Mouse (Mus musculus): ENCODE results near the gene Bmp3. TPM values are rescaled to one million over a fixed set of nuclear protein-coding genes. Genes with fewer than 3 reads are reported as not detected.

Gene Bmp3
- polyA plus RNA-seq, 2 experiments from 2014 or later, result not detected

DNA sequence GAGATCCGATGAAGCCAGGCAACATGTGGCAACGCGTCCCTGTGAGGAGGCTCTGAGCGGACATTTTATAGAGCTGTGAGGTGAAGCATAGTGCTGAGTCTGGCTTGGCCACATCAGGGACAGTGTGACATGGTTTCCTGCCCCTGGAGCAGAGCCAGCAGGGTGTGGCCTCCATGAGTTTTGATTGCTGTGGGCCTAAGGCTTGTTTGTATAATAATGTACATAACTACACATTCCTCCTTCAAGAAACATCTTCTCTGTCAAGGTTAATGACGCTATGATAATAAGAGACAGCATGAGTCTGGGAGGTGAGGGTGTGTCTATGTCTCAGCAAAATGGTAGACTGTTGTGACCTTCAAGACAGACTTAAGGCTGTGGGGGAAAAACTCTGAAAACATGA is 64.5 kb downstream of the Bmp3 start:
- no peak for ATAC-seq

DNA sequence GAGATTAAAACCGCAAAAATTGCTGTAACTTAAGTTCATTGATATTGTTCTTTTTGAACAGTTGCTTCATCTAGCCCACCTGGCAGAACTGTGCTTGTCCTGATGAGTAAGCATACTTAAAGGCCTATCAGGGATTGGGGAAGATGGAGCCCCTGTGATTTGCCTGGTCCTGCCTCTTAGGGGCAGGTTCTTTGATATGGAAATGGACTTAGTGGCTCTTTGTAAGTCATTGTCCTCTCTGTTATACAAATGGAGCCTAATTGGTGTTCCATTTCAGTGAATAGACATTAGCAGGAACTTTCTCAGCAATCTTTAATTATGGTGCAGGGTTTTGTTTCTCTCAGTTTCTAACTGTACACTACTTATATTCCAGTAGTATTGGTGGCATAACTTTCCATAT is 67.4 kb downstream of the Bmp3 start:
- no peak for ATAC-seq

DNA sequence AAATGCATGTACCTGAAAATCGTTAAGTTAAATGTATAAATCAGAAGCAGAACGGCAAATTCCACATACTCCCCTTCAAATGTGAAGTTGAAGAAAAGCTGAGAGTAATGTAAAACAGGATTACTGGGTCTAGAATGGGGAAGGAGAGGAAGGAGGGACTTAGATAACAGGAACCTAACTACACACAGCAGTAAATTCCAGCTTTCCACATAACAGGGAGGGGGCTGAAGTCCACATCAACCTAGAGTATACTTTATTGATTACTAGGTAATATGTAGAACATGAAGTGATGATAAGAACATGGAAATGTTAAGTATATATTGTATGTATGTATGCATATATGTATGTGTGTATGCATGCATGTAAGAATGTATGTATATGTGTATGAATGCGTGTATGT is 68.7 kb downstream of the Bmp3 start:
- no peak for ATAC-seq

Other genes with a start within 250 kb of the Bmp3 start
- not detected for gene Prkg2, start 182.9 kb downstream of the Bmp3 start, polyA plus RNA-seq (2017; shearing (Covaris generic))